Mouse (Mus musculus): Measurements from ENCODE around the gene Nptn.

Gene Nptn

DNA sequence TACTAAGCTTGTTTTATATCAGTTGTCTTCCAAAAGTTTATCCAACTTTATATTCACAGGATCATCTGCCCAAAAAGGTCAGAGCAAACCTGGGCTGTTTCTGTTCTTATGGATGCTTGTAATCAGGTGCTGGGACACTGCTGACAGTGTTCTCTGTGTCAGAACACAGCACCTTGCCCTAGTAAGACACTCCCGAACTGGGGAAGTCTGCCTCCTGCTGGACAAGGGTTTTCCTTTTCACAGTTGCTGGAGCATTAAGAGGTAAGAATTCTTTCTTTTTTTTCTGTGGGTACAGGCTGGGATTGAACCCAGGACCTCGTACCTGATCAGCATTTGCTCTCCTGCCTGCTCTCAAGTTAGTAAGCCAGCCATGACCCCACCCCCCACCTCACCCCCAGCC, 74.4 kb downstream of the Nptn start:
- DNase-seq (ENCODE audit: low read depth), result no peak

DNA sequence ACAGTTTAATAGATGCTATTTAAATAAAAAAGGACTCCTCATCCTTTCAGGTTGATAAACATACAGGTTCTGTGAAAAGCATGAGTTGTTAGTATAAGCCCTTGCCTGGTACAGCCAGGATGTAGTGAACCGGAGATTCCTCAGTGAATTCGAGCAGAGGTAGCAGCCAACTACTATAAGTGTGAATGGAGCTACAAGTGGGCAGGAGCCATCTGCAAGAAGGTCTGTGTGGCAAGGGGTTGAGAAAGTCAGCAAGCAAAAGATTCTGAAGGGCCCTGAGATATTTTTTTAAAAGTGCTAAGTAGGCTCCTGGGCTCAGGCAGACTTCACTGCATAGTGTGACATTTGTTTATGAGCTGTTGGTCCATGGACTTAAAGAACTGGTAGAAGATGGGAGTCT, 74.8 kb downstream of the Nptn start:
- no peak for DNase-seq (ENCODE audit: low read depth)

DNA sequence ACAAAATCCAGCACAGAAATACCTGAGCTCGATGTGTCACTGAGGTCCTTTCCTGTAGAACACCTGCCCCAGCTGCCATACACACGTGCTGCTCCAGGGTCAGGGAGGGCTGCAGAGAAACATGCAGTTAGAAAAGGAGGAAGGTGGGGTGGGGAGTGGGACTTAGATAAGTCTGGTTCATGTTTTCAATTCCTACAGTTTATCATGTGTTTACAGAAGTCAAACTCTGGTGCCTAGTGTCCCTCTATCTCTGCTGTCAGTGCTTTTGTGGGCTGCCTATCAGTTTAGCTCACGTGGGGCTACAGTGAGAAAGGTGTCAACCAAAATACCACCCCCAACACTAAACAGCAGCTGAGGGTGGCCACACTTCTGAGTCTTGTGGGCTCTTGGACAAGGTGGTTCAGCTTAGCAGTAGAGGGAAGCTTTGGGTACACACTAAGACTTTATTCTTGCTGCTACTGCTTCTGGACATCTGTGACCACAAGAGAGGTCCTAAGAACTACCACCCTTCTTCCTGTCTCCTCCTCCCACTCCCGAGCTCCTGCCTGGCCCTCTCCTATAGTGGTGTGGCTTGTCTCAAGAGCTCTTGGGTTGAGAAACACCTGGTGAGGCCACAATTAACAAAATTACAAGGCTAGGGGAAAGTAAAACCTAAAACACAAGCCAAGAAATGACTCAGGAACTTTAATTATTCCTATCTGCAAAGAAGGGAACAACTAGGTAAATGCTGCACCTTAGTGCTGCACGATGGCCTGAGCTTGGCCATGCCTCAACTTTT, 75.9 kb downstream of the Nptn start:
- no peak for DNase-seq (ENCODE audit: low read depth)

DNA sequence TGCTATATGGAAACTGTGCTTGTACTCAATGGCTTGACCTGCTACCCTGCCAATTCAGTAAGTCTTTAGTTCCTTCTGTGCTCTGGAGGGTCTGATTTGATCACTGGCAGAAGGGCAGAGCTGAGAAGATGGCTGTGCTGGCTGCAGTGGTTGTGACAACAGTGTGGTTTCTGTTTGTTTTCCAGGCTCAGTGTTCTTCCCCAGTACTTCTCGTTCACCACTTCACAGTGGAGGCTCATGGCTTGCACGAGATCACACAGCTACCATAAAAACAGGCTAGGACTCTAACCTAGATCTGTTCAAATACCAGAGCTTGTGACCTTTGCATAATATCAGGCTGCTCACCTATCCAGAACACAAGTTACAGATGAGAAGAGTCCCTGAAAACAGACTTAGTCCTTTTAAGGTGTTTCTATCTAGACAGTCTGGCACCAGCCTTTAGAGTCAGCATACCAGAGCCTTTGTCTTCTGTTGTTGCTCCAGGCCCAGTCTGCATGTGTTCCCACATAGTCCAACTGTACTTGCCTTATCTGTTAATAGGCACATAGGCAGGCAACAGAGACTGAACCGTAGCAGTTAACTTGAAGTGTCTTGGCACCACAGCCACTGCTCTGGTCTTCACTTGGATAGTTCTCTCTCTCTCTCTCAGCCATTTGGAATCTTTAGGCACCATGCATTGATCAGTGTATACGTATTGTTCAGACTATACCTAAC, 76.7 kb downstream of the Nptn start:
- DNase-seq (ENCODE audit: low read depth), result no peak

DNA sequence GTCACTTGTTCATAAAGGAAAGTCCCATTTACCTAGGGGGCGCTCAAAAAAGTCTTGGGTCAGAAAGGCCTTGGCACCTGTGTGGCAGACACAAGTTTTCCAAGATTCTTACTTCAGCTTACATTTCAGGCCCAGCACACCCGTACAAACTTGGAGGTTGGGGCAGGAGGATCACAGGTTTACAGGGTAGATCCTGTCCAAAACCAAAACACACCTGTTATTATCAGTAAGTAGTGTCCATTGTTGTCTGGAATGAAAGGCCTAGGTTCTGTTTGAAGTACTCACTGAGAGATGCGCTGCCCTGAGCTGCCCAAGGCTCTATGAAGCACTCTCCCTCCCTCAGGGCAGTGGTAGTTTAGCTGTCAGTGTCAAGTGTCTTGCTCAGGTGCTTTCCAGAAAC, 77.3 kb downstream of the Nptn start:
- no peak for DNase-seq (ENCODE audit: low read depth)

DNA sequence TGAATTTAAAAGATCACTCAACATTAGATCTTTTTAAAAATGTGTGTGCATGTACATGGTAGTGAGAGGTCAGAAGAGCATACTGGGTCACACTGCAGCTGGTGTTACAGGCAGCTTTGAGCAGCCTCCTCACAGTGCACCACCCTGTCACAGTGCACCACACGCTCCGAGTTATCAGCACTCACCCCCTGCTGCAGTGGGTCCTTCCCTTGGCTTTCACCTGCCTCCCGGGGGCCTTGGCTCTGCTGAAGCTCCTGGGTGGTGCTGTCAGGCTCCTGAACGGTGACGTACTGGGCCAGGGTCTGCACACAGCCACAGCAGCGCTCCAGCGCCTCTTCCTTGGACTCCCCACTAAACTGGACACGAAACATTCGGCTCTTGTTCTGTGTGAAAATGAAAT, 77.9 kb downstream of the Nptn start:
- no peak for DNase-seq (ENCODE audit: low read depth)

DNA sequence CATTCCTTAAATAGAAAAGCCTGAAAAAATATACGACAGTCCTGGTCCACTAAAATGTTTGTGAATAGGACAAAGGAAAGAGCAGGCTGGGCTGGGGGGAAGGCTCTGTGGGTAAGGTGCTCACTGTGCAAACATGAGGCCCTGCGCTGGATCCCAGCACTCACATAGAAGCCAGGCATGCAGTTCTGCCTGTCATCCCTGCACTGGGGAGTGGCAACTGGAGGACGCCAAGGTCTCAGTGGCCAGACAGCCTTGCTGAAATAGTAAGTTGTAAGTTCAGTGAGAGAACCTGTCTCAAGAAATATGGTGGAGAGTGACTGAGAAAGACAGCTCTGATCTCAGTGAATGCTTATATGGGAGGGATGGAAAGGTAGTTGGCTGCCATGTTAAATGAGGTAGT, 78.6 kb downstream of the Nptn start:
- DNase-seq (ENCODE audit: low read depth), result no peak

DNA sequence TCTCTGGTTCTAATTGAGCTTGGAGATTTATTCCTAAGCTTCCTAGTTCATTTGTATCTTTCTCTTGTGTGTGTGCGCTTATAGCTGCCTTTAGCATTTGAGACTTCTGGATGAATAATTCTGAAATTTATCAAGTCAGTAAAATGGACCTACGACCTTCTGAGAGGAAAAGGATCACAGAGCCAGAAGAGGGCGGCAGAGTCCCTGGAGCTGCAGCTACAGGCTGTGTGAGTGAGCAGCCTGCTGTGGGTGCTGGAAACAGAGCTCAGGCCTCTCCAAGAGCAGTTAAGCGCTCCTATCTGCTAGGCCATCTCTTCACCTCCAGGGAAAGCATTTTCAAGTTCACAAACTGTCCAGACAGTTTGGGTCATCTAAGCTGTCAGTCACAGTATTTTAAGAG, 80.0 kb downstream of the Nptn start:
- no peak for DNase-seq (ENCODE audit: low read depth)

DNA sequence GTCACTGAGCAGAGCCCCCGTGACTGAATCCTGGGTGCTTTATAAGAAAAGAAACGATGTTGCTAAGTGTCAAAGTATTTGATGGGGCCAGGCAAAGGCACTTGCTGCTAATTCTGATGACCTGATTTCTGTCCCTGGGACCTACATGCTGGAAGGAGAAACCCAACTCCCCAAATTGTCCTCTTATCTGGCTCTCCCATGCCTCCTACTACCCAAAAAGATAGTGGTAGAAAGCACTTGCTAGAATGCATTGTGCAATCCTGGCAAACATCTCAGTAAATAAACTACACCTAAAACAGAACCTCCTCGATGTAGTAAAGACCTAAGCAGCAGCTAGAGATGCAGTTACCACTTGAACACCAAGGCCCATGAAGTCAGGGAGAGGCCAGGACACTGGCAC, 80.8 kb downstream of the Nptn start:
- no peak for DNase-seq (ENCODE audit: low read depth)

DNA sequence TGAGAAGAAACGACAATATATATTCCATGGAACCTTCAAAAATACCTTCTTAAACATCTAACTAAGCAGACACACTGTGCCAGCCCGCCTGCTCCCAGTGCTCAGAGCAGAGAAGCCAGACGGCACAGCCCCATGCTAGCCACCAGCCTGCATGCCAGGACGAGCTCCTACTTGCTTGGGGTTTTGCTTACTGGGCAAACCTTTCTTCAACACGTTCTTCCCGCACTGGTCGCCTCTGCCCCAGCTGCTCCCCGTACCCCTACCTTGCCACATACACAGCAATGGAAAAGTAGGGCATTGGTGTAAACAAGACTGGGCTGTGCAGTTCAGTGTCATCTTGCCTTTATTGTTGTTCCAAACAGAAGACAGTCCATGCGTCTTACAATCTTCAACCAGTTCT, 83.5 kb downstream of the Nptn start:
- DNase-seq (ENCODE audit: low read depth), result no peak

DNA sequence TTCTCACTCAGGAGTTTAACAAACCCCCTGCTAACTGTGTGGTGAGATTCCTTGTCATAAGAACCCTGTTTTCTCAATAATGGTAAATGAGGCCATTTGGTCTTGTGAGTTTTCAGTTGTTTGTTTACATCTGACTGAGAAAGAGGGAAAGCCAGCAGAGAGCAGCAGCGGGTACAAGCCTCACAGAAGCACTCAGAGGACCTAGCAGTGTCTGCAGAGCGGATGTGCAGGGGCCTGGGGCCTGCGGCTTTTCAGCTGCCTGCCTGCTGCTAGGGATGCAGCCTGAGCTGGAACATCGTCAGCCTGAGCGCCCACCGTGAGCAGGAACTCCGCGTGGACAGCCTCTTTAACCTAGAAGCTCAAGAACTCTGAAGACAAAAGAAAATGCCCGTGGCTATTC, 84.2 kb downstream of the Nptn start:
- DNase-seq (ENCODE audit: low read depth), result no peak

DNA sequence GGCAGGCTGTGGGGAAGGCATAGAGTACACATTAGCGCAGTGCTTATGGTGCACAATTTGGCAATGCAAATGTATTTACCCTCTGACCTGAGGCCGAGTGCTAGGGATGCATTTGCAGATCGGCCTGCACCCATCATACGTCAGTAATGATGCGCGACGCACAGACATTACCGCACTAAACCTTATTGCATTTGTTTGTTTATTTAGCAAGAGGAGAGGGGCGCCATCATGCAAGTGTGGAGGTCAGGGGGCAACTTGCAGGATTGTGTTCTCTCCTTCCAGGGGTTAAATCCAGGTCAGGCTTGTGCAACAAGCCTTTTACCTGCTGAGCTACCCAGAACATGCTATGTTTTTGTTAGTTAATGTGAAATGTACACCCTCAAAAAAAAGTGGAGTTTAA, 85.2 kb downstream of the Nptn start:
- no peak for DNase-seq (ENCODE audit: low read depth)

DNA sequence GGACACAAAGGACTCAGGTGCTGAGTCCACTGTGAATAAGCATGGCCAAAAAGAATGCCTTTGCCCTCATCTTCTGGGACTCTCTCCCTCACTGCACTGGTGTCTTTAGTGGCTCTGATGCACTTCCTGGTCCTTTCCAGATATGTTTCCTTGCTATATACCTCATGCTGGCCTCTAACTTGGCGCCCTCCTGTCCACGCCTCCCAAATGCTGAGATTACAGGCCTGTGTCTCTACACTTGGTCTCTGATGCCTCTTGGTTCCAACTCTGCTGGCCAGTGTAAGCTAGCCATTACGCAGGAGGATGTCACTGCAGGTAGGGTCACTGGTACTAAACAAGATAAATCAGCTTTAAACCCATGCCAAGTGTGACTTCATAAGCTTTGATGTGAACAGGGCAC, 86.1 kb downstream of the Nptn start:
- DNase-seq (ENCODE audit: low read depth), result no peak

DNA sequence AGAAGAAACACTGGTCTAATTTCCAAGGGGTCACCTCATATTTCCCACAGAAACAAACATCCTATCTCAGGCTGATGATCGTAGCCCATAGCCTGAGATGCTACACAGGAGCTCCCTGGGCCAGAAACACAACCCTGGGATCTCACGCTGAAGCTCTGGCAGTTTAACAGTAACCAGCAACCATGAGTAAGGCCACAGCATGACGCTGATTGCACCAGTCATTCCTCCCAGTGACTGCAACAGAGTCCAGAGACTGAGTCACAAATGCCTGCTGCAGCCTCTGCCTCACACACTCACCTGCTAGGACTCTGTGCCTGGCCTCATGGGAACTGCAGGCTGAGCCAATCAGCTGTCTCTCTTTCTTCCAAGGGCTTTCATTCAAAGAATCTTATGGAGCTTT, 87.0 kb downstream of the Nptn start:
- peak; percentile 74 for DNase-seq (ENCODE audit: low read depth)

DNA sequence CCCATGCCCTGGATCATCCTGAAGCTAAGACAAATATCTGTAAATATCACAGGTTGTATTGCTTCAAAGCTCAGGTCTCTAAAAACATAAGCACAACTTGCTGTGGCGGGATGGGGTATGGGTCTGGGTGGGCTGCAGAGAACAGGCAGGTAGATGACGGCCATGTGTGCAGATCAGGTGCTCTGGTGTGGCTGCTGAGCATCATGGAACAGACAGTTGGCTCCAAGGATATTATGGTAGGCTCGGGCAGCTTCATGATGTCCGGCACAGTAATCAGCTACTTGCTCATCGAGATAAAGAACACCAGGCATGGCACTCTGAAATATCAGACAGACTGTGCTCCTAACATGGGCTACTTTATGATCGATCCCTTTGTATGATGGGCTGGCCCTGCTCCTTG, 87.8 kb downstream of the Nptn start:
- DNase-seq (ENCODE audit: low read depth), result no peak

DNA sequence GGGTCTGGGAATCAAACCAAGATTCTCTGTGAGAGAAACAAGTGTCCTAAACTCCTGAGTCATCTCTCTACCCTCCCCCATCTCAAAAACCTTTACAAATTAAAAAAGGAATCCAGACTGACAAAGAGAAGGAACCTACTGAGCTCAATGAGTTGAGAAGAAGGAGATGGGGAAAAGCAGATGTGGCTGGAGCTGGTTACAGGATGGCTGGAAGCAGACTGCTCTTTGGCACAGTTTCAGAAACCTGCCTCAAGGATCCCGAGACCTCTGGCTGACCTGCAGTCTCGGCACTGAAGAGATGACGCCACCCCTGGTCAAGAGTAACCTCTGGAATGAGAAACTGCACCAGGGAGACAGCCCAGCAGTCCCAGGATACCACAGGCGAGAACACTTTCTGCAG, 90.4 kb downstream of the Nptn start:
- peak; percentile 33 for DNase-seq (ENCODE audit: low read depth)

DNA sequence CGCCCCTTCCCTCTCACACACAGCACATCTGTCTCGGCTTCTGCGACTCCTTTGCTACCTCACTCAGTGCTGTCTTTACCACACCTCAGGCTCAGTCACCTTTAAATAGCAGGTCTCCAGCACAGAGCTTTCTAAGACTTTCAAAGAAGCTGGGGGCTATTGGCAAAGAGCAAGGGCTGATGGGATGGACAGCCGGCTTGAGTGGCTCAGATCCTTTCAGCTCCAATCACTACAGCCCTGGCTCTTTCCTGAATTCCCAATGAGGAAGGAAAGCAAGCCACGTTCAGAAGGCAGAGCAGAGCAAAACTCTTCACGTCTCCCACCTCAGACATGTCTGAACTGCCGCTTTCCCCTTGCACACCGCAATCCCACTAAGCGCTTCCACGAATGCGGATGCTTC, 92.7 kb downstream of the Nptn start:
- DNase-seq (ENCODE audit: low read depth), result no peak

DNA sequence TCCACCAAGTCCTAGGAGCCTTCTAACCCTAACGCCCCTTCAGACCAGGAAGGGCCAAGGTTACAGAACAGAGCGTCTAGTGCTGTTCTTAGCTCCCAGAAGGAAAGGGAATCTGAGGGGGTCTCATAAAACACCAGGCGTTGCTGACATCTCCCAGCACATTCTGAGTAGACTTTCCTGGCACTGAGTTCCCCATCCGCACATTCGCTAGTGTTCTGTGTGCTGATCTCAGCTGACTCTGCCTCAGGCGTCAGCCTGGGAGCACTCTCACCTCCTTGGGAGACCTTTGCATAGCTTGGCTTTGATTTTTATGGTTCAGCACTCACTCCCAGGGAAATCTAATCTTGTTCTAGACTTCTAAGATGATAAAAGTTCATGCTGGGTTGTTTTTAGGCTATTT, 93.3 kb downstream of the Nptn start:
- DNase-seq (ENCODE audit: low read depth), result no peak

DNA sequence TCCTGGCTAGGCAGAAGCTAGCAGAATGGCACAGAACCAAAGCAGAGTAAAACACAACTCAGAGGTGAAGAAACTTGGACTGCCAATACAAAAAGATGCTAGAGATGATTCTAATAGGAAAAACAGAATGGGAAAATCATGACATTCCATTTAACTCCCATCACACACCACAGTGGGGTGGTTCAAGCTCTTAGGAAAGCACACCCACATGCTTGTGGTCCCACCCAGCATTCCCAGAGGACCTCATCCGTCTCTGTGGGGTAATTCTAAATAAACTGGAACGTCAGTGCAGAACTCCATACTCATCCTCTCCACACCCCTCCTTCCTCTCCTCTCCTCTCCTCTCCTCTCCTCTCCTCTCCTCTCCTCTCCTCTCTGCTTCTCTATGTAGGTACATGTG, 99.4 kb downstream of the Nptn start:
- DNase-seq (ENCODE audit: low read depth), result no peak

DNA sequence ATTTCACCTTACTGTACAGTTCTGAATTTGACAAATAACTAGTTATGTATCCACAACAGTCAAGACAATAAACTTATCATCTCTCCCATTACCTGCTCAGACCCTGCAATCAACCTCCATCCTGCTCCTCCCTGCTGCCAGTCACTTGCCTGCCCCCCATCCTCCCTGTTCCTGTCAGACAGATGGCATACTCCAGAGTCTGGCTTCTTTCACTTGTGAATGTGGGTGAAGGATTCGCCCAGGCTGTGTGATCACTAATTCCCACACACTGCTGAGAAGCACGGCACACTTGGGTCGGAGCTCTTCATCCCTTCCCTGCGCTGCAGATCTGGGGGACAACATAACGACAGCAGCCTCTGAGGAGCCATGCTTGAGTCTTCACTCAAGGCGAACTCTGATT, 100.1 kb downstream of the Nptn start:
- no peak for DNase-seq (ENCODE audit: low read depth)

DNA sequence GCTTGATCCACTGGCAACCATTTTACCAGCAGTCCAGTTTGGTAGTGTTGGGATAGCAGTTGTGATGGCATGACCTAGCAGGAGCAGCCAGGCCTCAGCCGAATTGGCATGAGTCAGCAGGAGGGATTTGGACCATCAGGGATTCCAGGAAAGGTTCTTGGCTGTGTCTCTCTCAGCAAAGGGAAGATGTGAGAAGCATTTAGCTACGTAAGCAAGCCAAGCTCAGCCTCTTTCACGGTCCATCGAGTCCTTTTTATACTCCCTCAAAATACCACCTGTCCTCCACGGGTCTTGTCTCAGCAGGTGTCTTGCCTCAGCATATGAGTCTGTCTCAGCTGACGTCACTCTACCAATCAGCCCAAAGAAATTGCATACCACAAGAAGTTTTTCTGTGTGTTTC, 101.3 kb downstream of the Nptn start:
- no peak for DNase-seq (ENCODE audit: low read depth)

DNA sequence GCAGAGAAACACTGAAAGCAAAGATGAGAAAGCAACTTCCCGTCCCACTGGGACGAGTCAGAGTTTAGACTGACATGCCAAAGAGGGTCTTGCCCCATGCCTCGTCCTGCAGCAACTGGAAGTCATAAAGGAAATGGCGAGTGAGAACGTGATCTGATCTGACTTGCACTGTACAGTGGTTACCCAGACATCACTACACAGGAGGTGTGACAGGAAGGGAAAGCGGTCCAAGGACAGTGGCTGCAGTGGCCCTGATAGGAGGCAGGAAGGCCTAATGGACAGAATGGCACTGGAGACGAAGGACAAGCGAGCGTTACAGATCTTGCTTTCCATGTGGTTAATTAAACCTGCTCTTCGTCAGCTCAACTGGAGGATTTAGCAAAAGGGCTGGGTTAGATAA, 103.2 kb downstream of the Nptn start:
- DNase-seq (ENCODE audit: low read depth), result no peak

DNA sequence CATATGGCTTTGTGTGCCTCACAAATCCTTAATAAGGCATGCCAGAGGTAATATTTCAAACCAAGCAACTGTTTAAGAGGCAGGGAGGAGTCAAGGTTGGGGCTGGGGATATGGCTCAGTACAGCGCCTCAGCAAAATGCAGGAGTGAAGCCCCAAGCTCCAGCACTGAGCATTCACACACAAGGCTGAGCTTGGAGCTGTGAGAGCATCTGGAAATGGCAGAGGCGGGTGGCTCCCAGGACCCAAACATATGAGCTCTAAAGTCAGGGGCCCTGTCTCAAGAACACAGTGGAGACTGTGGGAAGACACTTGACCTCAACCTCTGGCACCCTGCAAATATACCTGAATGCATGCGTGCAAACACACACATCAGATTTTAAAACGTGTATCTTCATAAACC, 106.0 kb downstream of the Nptn start:
- DNase-seq (ENCODE audit: low read depth), result no peak

DNA sequence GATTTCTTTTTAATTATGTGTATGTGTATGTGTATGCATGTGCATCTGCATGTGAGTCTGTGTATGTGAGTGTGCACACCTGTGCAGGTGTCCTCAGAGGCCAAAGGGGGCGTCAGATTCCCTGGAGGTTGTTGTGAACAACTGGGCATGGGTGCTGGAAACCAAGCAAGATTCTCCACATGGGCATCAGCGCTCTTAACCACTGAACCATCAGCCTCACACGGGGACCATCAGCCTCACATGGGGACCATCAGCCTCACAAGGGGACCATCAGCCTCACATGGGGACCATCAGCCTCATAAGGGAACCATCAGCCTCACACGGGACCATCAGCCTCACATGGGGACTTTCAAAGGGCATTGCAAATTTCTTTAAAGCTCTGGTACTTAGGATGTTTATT, 108.7 kb downstream of the Nptn start:
- no peak for DNase-seq (ENCODE audit: low read depth)
